Mouse (Mus musculus) bone marrow, adult 2 months (tissue): ENCODE measurements at regions not wholly inside any gene's neighbourhood (a gene's known extent, or its start where the extent isn't known, plus 50 kb on each side); places are given as distances from the start of the nearest gene placed in this dataset.

Experiments used
- CTCF ChIP-seq: fragments of 200-500 bp; IDR thresholded peaks from 2 replicates; pipeline ENCODE4 v1.5.1; 2011; ENCODE audit warnings: low read length, control low read depth; ENCODE audit not compliant: control insufficient read depth, insufficient read depth
- POLR2A ChIP-seq: fragments of 200-500 bp; IDR thresholded peaks from 2 replicates; pipeline ENCODE4 v1.6.1; 2011; ENCODE audit warnings: low read depth, mild to moderate bottlenecking, control low read depth, low read length, borderline replicate concordance; ENCODE audit not compliant: control insufficient read depth

GRCm38 (mm10) chr7:71603159-71603558, 251.9 kb upstream of the Gm10295 start:
- TF ChIP-seq POLR2A (no peak), CTCF (no peak)
